Mouse (Mus musculus) myocyte (in vitro differentiated cells): Measurements from ENCODE around the gene Kank2. TPM values are rescaled to one million over a fixed set of nuclear protein-coding genes. Genes with fewer than 3 reads are reported as not detected.
"Not testable (repeated sequence)": the region's sequence is repeated elsewhere in the genome, so short reads cannot be mapped to it uniquely, and the experiment has no call there.

Experiments used
- H3K27me3 ChIP-seq: one replicate; pipeline ENCODE4 v1.6.1; 2011; ENCODE audit not compliant: control insufficient read depth, insufficient read depth, insufficient read length
- H3K36me3 ChIP-seq: one replicate; pipeline ENCODE4 v1.6.1; 2011; ENCODE audit not compliant: control insufficient read depth, insufficient read depth
- H3K4me2 ChIP-seq: one replicate; pipeline ENCODE4 v1.6.1; 2011; ENCODE audit warnings: low read depth, control low read depth
- H3K4me3 ChIP-seq: one replicate; pipeline ENCODE4 v1.5.1; 2011; ENCODE audit warnings: mild to moderate bottlenecking, control low read depth, moderate library complexity
- H3K79me2 ChIP-seq: one replicate; pipeline ENCODE4 v1.6.1; 2011; ENCODE audit not compliant: control insufficient read depth, insufficient read depth
- H3ac ChIP-seq: one replicate; pipeline ENCODE4 v1.6.1; 2011; ENCODE audit not compliant: control insufficient read depth, insufficient read length
- CEBPB ChIP-seq: IDR thresholded peaks from 2 replicates; pipeline ENCODE4 v1.6.1; 2011; ENCODE audit warnings: mild to moderate bottlenecking, moderate library complexity; ENCODE audit not compliant: poor library complexity, insufficient read depth, severe bottlenecking
- E2F4 ChIP-seq: IDR thresholded peaks from one replicate; pipeline ENCODE4 v1.6.1; 2011; ENCODE audit warnings: mild to moderate bottlenecking, control low read depth, moderate library complexity; ENCODE audit not compliant: insufficient read depth
- MYOD1 ChIP-seq, 3 experiments: IDR thresholded peaks; one replicate each; pipeline ENCODE4 v1.6.1; 2011; ENCODE audit warnings: control low read depth in 2 of 3, low read depth in 2 of 3, mild to moderate bottlenecking in 2 of 3, moderate library complexity in 1 of 3; ENCODE audit not compliant: insufficient read length in 2 of 3, control insufficient read depth in 1 of 3
- MYOG ChIP-seq, 3 experiments: IDR thresholded peaks; one replicate each; pipeline ENCODE4 v1.6.1; 2011; ENCODE audit warnings: control low read depth in 2 of 3, low read depth in 2 of 3, mild to moderate bottlenecking in 2 of 3; ENCODE audit not compliant: insufficient read length in 2 of 3, control insufficient read depth in 1 of 3, insufficient read depth in 1 of 3
- POLR2A ChIP-seq: IDR thresholded peaks from one replicate; pipeline ENCODE4 v1.6.1; 2011; ENCODE audit warnings: low read depth, mild to moderate bottlenecking, control low read depth, moderate library complexity; ENCODE audit not compliant: insufficient read length
- POLR2AphosphoS2 ChIP-seq: IDR thresholded peaks from one replicate; pipeline ENCODE4 v1.6.1; 2011; ENCODE audit warnings: low read depth, control low read depth; ENCODE audit not compliant: insufficient read length
- REST ChIP-seq: IDR thresholded peaks from one replicate; pipeline ENCODE4 v1.6.1; 2011; ENCODE audit warnings: mild to moderate bottlenecking, control low read depth, moderate library complexity; ENCODE audit not compliant: insufficient read depth, insufficient read length
- SRF ChIP-seq: IDR thresholded peaks from one replicate; pipeline ENCODE4 v1.6.1; 2011; ENCODE audit warnings: low read depth; ENCODE audit not compliant: control insufficient read depth, insufficient read length
- TCF12 ChIP-seq: IDR thresholded peaks from one replicate; pipeline ENCODE4 v1.6.1; 2011; ENCODE audit warnings: mild to moderate bottlenecking, control low read depth; ENCODE audit not compliant: poor library complexity, insufficient read depth, severe bottlenecking
- TCF3 ChIP-seq: IDR thresholded peaks from one replicate; pipeline ENCODE4 v1.6.1; 2011; ENCODE audit warnings: low read depth, control low read depth; ENCODE audit not compliant: insufficient read length
- USF1 ChIP-seq: IDR thresholded peaks from one replicate; pipeline ENCODE4 v1.6.1; 2011; ENCODE audit warnings: low read depth, mild to moderate bottlenecking, control low read depth, moderate library complexity
- polyA plus RNA-seq: library from polyadenylated mRNA; unstranded; fragments of >200 nt; fragmentation: generic; extraction: Trizol; gene quantifications from one replicate; pipeline ENCODE4 v1.2.1, GENCODE M21; 2012; ENCODE audit warnings: missing spikeins

The Kank2 gene
- polyA plus RNA-seq, 1 experiment = 49.4 TPM

GRCm38 (mm10) chr9:21794344-21794834 lies 4.2 kb downstream of the Kank2 start:
- no peak for TF ChIP-seq POLR2A
- H3K27me3 ChIP-seq = no peaks in the 10 kb centered on the region
- H3K4me2 ChIP-seq = no peak overlapping the region
- H3K79me2 ChIP-seq = peaks cover 54% of the 10 kb centered on the region
- H3K36me3 ChIP-seq = peaks cover 17% of the 10 kb centered on the region
- H3ac ChIP-seq = no peak overlapping the region
- H3K4me3 ChIP-seq = no peak overlapping the region

GRCm38 (mm10) chr9:21793507-21793906 lies 5.0 kb downstream of the Kank2 start:
- H3K79me2 ChIP-seq = peaks cover 63% of the 10 kb centered on the region
- H3K4me3 ChIP-seq, H3ac ChIP-seq, H3K27me3 ChIP-seq: not testable (repeated sequence)
- H3K36me3 ChIP-seq = peaks cover 17% of the 10 kb centered on the region
- H3K4me2 ChIP-seq = peak overlapping the region; percentile 99

GRCm38 (mm10) chr9:21792644-21793043 lies 5.9 kb downstream of the Kank2 start:
- Histone ChIP-seq H3K4me3 (peak overlapping the region; percentile 17), H3K4me2 (peak overlapping the region; percentile 99)

GRCm38 (mm10) chr9:21791861-21792260 lies 6.7 kb downstream of the Kank2 start:
- H3K27me3 ChIP-seq = no peaks in the 10 kb centered on the region
- TF ChIP-seq POLR2A (peak; percentile 58), MYOD1 (IDR thresholded peaks at IDR 0.05; ENCODE audit: control insufficient read depth in 1 of 3, insufficient read length in 2 of 3, low read depth in 2 of 3) (peak in 2 of 3 experiments; percentile 71 to 84), POLR2AphosphoS2 (peak; percentile 26), CEBPB (no peak), TCF3 (peak; percentile 10), TCF12 (no peak), SRF (peak; percentile 47), MYOG (IDR thresholded peaks at IDR 0.05; ENCODE audit: control insufficient read depth in 1 of 3, insufficient read depth in 1 of 3, insufficient read length in 2 of 3, low read depth in 2 of 3) (peak; percentile 29 to 86 (median 66))
- H3K36me3 ChIP-seq = peaks cover 17% of the 10 kb centered on the region
- H3ac ChIP-seq = no peak overlapping the region
- H3K4me3 ChIP-seq = peak overlapping the region; percentile 17
- H3K4me2 ChIP-seq = peak overlapping the region; percentile 99
- H3K79me2 ChIP-seq = peaks cover 69% of the 10 kb centered on the region

More at GRCm38 (mm10) chr9:21792644-21793043, 5.9 kb downstream of the Kank2 start:
- peaks cover 69% of the 10 kb centered on the region for H3K79me2 ChIP-seq
- no peaks in the 10 kb centered on the region for H3K27me3 ChIP-seq
- H3K36me3 ChIP-seq = peaks cover 17% of the 10 kb centered on the region
- H3ac ChIP-seq = no peak overlapping the region
- peak; percentile 97 for TF ChIP-seq TCF12
- TF ChIP-seq MYOD1 (IDR thresholded peaks at IDR 0.05; ENCODE audit: control insufficient read depth in 1 of 3, insufficient read length in 2 of 3, low read depth in 2 of 3) = peak; percentile 60 to 99 (median 99)
- TF ChIP-seq POLR2AphosphoS2 = peak; percentile 57
- TF ChIP-seq REST = no peak
- no peak for TF ChIP-seq USF1
- peak; percentile 96 for TF ChIP-seq TCF3
- peak; percentile 36 for TF ChIP-seq POLR2A
- TF ChIP-seq MYOG (IDR thresholded peaks at IDR 0.05; ENCODE audit: control insufficient read depth in 1 of 3, insufficient read depth in 1 of 3, insufficient read length in 2 of 3, low read depth in 2 of 3) = peak; percentile 98 to 100 (median 98)
- TF ChIP-seq E2F4 = no peak

GRCm38 (mm10) chr9:21788234-21788633 lies 10.3 kb downstream of the Kank2 start:
- TF ChIP-seq MYOD1 (IDR thresholded peaks at IDR 0.05; ENCODE audit: control insufficient read depth in 1 of 3, insufficient read length in 2 of 3, low read depth in 2 of 3) (no peak), SRF (no peak), TCF3 (no peak), POLR2AphosphoS2 (no peak)
- Histone ChIP-seq H3K36me3 (peaks cover 14% of the 10 kb centered on the region), H3K27me3 (no peaks in the 10 kb centered on the region), H3K4me3 (no peak overlapping the region), H3K4me2 (no peak overlapping the region), H3ac (no peak overlapping the region), H3K79me2 (peaks cover 83% of the 10 kb centered on the region)

- H3K27me3 ChIP-seq = no peaks in the 10 kb centered on the region
- H3K4me2 ChIP-seq = peak overlapping the region; percentile 52
- H3K36me3 ChIP-seq = peaks cover 16% of the 10 kb centered on the region
- H3ac ChIP-seq = no peak overlapping the region
- H3K79me2 ChIP-seq = peaks cover 84% of the 10 kb centered on the region
- H3K4me3 ChIP-seq = no peak overlapping the region
- TF ChIP-seq REST (no peak), E2F4 (no peak), TCF3 (no peak), POLR2A (no peak), POLR2AphosphoS2 (no peak), SRF (no peak), USF1 (no peak), CEBPB (no peak), MYOG (IDR thresholded peaks at IDR 0.05; ENCODE audit: control insufficient read depth in 1 of 3, insufficient read depth in 1 of 3, insufficient read length in 2 of 3, low read depth in 2 of 3) (no peak)
Measured at GRCm38 (mm10) chr9:21787654-21788053, 10.9 kb downstream of the Kank2 start.
